Mouse (Mus musculus) kidney, postnatal 14 days (tissue): Measurements from ENCODE around the gene Map3k4.
"Not testable (repeated sequence)": the region's sequence is repeated elsewhere in the genome, so short reads cannot be mapped to it uniquely, and the experiment has no call there.

ENCODE experiments used
- DNase-seq: peaks from one replicate; pipeline ENCODE4 v3.0.0; 2022; ENCODE audit warnings: mixed read lengths

The Map3k4 gene

GRCm38 (mm10) chr17:12304658-12305057 lies 13.9 kb downstream of the Map3k4 start:
- DNase-seq, result no peak

DNA sequence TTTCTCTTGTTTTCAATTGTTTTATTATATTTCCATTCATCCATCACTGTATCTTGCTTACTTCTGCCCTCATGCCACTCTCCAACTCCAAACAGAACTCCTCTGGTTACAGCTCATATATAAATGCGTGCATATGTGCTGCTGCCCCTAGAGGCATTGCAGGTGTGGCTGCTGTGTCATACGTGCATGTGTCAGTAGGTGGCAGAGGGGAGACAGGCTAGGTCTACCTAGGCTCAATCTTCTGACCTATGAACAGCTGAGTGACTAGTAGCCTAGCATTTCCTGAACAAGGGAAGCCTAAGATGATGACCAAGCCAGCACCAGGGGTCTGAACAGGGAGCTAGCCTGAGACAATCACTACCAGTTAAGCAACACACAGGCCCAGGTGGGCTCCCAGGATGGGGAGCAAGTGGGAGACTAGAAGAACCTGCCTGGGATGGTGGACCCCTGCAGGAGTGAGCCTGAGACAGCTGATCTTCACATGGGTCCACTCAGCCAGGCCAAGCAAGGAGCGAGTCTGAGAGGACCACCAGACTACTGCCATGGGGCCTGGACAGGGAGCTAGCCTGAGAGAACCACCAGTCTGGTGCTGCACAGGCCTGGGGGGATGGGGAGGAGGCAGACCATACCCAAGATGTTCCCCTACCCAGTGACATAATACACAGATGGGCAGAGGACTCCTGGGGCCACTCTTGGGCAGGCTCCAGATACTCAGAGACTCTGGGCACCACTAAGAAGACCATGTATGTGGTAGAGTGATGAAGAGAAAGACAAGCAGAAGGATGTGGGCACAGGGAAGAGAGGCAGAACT lies 17.5 kb downstream of the Map3k4 start:
- DNase-seq, result peak; percentile 74

DNA sequence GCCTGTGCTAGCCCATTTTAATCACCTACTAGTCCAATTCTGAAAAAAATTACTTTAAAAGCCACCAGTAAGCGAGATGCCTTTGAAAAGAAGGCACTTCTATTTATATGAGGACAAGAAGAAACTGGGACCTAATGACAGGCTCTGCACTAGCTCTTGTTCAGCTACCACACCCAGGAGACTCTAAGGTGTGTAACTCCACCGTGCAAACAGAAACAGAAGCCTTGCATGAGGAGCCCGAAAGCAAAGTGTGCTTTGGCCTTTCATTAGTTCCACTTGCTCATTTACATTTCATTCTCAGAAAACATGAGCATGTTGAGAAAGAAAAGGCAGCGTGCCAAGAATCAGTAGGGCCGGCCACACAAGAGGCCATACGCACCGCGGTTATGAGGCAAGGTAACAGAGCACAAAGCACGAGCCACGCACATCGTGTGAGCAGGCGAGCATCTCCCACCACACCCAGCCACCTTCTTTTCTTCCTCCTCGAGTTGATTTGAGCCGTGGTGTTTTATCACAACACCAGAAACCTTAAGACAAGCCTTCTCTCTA lies 18.4 kb downstream of the Map3k4 start:
- peak; percentile 48 for DNase-seq

DNA sequence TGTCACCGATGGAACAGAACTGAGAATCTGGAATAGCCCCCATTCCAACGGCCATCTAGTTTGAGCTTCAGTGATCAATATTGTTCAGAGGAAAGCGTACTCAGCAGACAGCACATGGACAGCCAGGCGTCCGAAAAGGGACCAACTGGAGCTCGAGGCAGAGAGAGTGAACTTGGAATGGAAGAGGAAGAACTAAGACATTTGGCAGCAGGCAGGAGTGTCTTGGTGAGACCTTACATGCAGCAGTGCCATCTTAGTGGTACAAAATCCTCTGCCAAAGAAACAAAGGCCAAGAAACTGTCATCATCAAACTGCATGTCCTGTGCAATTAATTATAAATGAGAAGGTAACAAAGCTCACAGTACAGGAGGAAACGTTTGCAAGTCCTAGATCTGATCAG lies 19.2 kb downstream of the Map3k4 start:
- DNase-seq, result no peak

GRCm38 (mm10) chr17:12297978-12298377 lies 20.6 kb downstream of the Map3k4 start:
- peak; percentile 46 for DNase-seq

DNA sequence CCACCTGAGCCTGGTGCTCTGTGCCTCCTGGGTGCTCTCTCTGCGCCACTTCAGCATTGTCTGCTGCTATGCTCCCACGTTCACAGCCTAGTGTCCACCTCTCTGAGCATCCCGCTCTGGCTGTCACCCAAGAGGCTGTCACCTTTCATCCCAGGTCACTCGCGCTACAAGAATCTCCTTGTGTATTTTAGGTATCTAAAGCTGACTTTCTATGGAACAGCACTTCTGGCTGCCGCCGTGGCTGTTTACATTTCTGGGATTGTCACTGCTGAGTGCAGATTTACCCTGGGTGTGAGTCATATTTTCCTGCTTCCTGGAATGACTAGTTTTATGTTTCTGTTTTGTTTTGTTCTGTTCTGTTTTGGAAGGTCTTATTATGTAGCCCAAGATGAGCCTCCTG lies 21.3 kb downstream of the Map3k4 start:
- DNase-seq, result no peak

- not testable (repeated sequence) for DNase-seq
These were observed 22.7 kb downstream of the Map3k4 start for GRCm38 (mm10) chr17:12295926-12296325.

DNA sequence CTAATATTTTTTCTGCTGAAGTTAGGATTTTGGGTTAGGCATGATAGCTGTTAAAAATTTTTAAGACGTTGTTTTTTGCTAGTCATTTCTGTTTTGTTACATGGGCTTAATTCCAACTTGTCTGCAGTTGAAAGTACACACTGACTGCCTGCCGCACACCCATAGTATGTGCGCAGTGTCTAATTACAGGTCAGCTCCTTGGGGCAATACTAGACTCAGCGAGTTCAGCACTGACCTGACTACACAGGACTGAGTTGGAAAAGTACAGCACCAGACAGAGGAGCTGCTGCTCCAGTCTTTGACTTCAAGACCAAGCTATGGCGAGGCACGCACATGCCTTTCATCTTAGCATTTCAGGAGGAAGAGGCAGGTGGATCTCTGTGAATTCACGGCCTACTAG lies 24.2 kb downstream of the Map3k4 start:
- no peak for DNase-seq

- DNase-seq, result no peak
These were observed 25.0 kb downstream of the Map3k4 start for GRCm38 (mm10) chr17:12293571-12293970.

- DNase-seq, result no peak
These were observed 25.7 kb downstream of the Map3k4 start for GRCm38 (mm10) chr17:12292877-12293276.

- DNase-seq, result no peak
These were observed 26.2 kb downstream of the Map3k4 start for GRCm38 (mm10) chr17:12292356-12292755.

DNA sequence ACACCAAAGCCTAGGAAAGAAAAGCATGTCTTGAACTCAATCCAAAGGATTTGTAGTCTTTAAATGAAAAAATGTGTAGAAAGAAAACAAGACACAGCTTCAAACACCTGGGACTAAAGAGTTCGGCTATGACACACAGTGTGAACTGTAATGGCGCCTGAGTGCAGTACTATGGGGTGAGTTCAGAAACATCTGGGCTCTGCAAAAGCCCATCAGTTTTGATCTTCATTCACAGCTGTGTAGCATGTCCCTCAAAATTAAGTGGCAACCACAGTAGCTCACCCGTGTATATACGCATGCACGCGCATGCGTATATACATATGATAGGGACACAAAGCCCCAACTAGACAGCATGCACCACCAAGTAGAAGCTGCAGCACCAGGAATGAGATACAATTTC lies 27.4 kb downstream of the Map3k4 start:
- no peak for DNase-seq

DNA sequence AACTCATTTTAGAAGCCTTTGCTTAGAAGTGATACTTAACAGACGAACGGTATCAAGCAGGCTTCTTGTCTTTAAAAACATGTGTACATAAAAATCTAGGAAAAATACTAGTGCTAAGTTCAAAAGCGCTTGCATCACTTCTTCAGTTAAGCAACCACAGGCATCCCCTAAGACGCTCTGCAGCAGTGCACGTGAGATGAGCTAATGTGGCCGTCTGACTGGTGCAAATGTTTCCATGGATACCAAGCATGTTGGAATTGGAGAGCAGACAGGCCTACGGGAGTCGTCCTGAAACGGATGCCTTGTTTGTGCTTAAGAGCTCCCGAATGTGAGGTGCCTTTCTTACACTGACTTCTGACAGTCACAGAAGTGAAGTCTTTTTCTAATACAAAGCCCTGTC lies 27.9 kb downstream of the Map3k4 start:
- DNase-seq, result peak; percentile 22

- not testable (repeated sequence) for DNase-seq
These were observed 28.8 kb downstream of the Map3k4 start for GRCm38 (mm10) chr17:12289836-12290235.

DNA sequence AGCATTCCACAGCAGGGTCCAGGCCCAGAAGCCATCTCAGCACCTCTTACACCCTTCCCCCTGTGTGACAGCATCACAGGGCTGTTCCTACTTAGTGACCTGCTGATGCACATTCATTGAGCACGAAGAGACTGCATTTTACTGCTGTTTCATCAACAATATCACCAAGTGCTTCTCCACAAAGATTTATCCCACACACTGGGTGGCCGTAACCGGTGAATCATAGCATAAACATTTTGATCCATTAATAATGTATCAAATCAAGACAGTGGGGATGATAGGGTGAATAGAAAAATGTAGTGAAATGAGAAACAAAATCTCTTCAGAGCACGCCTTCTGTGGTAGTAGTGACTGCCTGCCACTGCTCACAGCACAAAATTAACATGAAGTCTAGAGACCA lies 29.7 kb downstream of the Map3k4 start:
- DNase-seq, result no peak

GRCm38 (mm10) chr17:12279810-12280209 lies 38.8 kb downstream of the Map3k4 start:
- DNase-seq, result no peak

DNA sequence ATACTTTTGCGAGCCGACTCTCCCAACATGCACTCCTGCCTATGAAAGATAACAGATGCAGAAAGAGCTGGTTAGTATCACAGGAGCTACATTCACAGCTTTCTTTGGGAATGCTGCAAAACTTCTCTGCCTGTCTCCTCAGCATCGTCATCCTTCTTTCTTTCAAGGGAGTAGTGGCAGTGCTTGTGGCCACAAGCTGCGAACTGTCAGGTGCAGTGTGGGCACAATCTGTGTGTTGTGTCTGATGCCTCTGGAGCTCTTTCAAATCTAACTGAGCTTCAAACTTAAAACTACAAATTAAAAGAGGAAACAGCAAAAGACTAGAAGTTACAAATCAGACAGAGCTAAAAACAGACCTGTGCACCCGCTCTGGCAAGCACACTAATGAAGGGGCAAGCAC lies 40.5 kb downstream of the Map3k4 start:
- no peak for DNase-seq

- DNase-seq, result no peak
These were observed 41.3 kb downstream of the Map3k4 start for GRCm38 (mm10) chr17:12277297-12277696.

GRCm38 (mm10) chr17:12276496-12277200 lies 41.9 kb downstream of the Map3k4 start:
- DNase-seq, result no peak

GRCm38 (mm10) chr17:12275756-12276155 lies 42.8 kb downstream of the Map3k4 start:
- no peak for DNase-seq

DNA sequence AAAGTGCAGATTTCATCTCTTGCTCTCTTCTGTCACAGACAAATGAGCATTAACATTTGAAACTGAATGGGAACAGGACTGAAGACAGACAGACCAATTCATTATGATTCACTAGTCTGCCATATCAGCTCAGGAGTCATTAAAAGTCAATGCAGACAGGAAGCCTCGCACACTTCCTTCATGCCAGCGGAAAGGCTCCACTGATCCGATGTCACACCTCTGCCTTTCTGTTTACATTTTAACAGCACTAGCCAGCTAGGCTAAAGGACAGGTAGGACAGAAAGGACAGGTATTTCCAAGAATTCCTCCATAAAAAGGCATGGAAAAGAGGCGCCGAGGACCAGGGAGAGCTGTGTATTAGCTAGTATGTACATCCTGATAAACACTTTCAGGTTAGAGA lies 45.6 kb downstream of the Map3k4 start:
- no peak for DNase-seq

GRCm38 (mm10) chr17:12271805-12272204 lies 46.8 kb downstream of the Map3k4 start:
- no peak for DNase-seq

- no peak for DNase-seq
These were observed 50.1 kb downstream of the Map3k4 start for GRCm38 (mm10) chr17:12268538-12268937.

- DNase-seq, result no peak
These were observed 50.5 kb downstream of the Map3k4 start for GRCm38 (mm10) chr17:12268091-12268490.
